Mouse (Mus musculus): ENCODE results near the gene Dennd1a. TPM values are rescaled to one million over a fixed set of nuclear protein-coding genes. Genes with fewer than 3 reads are reported as not detected.

Gene Dennd1a
- polyA plus RNA-seq, 1 experiment from 2014 or later: 24.9 TPM

- H3K27ac ChIP-seq: no peak overlapping the region
- H3K4me3 ChIP-seq (replicated peaks): no peak overlapping the region
- no peaks in the 10 kb centered on the region for H3K9me3 ChIP-seq
- no peak overlapping the region for H3K4me2 ChIP-seq
- no peak for ATAC-seq (ENCODE audit: insufficient number of reproducible peaks, insufficient read depth, low FRiP score, low TSS enrichment, low read depth)
- H3K4me1 ChIP-seq (replicated peaks): peaks cover 25% of the 10 kb centered on the region
- no peaks in the 10 kb centered on the region for H3K27me3 ChIP-seq
- 59% methylated on average over 3 of the region's 3 CpGs for WGBS
- no peaks in the 10 kb centered on the region for H3K36me3 ChIP-seq
- no peak overlapping the region for H3K9ac ChIP-seq (replicated peaks)
Measured at GRCm38 (mm10) chr2:38139536-38139935, 147.7 kb downstream of the Dennd1a start.

GRCm38 (mm10) chr2:38137086-38137485 is 150.1 kb downstream of the Dennd1a start:
- Histone ChIP-seq H3K27me3 (no peaks in the 10 kb centered on the region), H3K9ac (replicated peaks) (no peak overlapping the region), H3K27ac (no peak overlapping the region), H3K36me3 (no peaks in the 10 kb centered on the region), H3K4me2 (no peak overlapping the region), H3K4me3 (replicated peaks) (no peak overlapping the region), H3K4me1 (replicated peaks) (peaks cover 9% of the 10 kb centered on the region), H3K9me3 (no peaks in the 10 kb centered on the region)
- no peak for ATAC-seq (ENCODE audit: insufficient number of reproducible peaks, insufficient read depth, low FRiP score, low TSS enrichment, low read depth)
- WGBS: 15% methylated on average over 5 of the region's 5 CpGs

DNA sequence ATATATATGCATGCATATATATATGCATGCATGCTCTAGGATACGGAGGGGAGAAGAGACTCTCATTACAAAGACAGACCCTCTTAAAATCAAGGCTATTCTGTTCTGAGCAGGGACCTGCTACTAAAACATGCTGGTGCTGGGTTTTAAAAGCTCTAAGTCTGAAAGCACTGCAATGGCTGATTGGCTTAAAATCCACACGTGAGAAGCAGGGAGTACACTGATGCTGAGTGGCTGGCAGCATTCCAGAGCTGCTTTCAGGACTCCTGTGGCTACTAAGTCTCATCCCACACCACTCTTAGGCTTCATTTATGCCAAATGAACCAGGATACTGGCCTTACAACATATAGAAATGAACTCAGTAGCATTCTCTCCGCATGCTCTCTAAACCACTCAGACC is 151.8 kb downstream of the Dennd1a start:
- ATAC-seq (ENCODE audit: insufficient number of reproducible peaks, insufficient read depth, low FRiP score, low TSS enrichment, low read depth): no peak
- Histone ChIP-seq H3K27me3 (no peaks in the 10 kb centered on the region), H3K9ac (replicated peaks) (no peak overlapping the region), H3K4me3 (replicated peaks) (no peak overlapping the region), H3K27ac (no peak overlapping the region), H3K4me2 (no peak overlapping the region), H3K36me3 (no peaks in the 10 kb centered on the region), H3K4me1 (replicated peaks) (peaks cover 8% of the 10 kb centered on the region), H3K9me3 (no peaks in the 10 kb centered on the region)
- 58% methylated on average over 3 of the region's 3 CpGs for WGBS

DNA sequence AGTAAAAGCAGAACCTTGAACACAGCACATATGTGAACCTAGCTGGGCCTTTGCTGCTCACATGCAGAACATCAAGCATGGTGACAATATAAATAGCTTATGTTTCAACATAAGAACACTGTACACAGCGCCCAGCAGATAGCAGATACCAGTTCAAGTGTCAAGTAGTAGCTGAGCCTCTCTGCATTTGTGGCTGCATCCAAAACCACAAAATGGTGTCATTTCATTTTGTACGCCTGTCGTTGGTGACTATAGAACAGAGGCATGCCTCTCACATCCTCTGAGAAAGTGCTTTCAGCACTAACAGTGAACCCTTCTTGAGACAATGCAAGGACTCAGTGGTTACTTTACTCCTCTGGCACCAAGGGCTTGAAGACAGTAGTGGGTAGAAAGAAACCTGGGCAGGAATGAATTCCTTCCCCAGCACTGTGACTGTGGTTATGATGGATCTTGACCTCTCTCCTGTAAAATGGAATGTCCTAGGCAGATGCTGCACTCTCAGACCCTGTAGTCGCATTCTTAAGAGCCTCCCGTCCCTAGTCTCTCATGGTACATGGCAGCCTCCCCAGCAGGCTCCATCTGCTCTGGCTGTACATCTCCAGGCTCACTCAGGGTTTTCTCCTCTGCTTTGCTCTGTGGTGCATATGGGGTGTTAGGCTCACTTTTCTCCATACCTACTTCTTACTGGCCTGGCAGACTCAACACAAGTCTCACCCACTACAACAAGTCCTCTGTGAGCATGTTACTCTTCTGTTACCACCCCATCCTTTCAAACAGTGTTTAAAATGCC is 154.0 kb downstream of the Dennd1a start:
- Histone ChIP-seq H3K27me3 (no peaks in the 10 kb centered on the region), H3K9ac (replicated peaks) (no peak overlapping the region), H3K4me3 (replicated peaks) (no peak overlapping the region), H3K9me3 (no peaks in the 10 kb centered on the region), H3K4me2 (no peak overlapping the region), H3K36me3 (no peaks in the 10 kb centered on the region), H3K27ac (no peak overlapping the region), H3K4me1 (replicated peaks) (peaks cover 13% of the 10 kb centered on the region)
- no peak for ATAC-seq (ENCODE audit: insufficient number of reproducible peaks, insufficient read depth, low FRiP score, low TSS enrichment, low read depth)
- 86% methylated on average over 5 of the region's 5 CpGs for WGBS

DNA sequence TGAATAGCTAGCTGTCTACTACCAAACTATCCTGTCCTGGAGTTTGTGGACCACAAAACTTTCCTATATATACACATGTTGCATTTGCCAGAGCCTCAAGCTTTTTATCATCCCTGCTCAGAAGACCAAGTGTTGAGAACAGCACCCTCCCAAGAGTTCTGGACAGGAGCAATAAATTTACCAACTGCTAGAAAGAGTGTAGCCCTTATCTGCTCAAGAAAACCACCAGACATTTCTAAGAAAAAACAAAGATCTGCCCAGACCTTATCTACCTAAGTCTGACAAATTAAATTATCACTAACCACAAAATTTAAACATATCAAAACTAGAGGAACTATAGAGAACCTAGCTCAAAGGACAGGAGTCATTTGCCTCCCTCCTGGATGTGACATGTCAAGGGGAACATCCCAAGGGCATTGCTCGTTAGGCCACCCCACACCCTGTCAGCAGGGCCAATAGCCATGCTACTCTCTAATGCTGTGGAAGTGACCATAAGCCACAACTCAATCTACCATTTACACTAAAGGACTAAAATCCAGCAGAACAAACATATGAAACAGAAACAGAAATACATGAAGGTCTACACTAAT is 154.9 kb downstream of the Dennd1a start:
- H3K27me3 ChIP-seq: no peaks in the 10 kb centered on the region
- H3K9ac ChIP-seq (replicated peaks): no peak overlapping the region
- H3K4me3 ChIP-seq (replicated peaks): no peak overlapping the region
- no peaks in the 10 kb centered on the region for H3K36me3 ChIP-seq
- no peak overlapping the region for H3K27ac ChIP-seq
- peaks cover 15% of the 10 kb centered on the region for H3K4me1 ChIP-seq (replicated peaks)
- H3K9me3 ChIP-seq: no peaks in the 10 kb centered on the region
- H3K4me2 ChIP-seq: no peak overlapping the region
- no peak for ATAC-seq (ENCODE audit: insufficient number of reproducible peaks, insufficient read depth, low FRiP score, low TSS enrichment, low read depth)
- 74% methylated on average over 1 of the region's 1 CpGs for WGBS

DNA sequence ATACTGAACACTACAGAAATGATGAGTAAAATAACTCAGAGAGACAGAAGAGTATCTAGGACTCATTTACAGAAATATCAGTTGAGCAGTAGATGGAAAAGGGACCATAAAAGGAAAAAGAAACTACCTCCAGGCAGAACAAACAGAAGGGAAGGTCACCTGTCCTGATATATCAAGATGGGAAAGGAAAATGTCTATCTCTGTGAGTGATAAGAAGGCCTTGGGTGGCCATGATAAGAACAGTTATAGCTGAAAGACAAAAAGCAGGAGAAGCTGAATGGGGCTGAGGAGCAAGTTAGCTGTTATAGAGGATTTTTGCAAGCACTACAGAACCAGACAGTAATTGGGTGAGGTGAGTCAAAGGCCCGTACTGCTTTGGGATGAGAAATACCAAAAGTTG is 155.7 kb downstream of the Dennd1a start:
- H3K4me3 ChIP-seq (replicated peaks): no peak overlapping the region
- no peak for ATAC-seq (ENCODE audit: insufficient number of reproducible peaks, insufficient read depth, low FRiP score, low TSS enrichment, low read depth)
- H3K9me3 ChIP-seq: no peaks in the 10 kb centered on the region
- no peak overlapping the region for H3K9ac ChIP-seq (replicated peaks)
- H3K27me3 ChIP-seq: no peaks in the 10 kb centered on the region
- H3K36me3 ChIP-seq: no peaks in the 10 kb centered on the region
- peaks cover 11% of the 10 kb centered on the region for H3K4me1 ChIP-seq (replicated peaks)
- no peak overlapping the region for H3K27ac ChIP-seq
- 87% methylated on average over 1 of the region's 1 CpGs for WGBS
- H3K4me2 ChIP-seq: no peak overlapping the region

DNA sequence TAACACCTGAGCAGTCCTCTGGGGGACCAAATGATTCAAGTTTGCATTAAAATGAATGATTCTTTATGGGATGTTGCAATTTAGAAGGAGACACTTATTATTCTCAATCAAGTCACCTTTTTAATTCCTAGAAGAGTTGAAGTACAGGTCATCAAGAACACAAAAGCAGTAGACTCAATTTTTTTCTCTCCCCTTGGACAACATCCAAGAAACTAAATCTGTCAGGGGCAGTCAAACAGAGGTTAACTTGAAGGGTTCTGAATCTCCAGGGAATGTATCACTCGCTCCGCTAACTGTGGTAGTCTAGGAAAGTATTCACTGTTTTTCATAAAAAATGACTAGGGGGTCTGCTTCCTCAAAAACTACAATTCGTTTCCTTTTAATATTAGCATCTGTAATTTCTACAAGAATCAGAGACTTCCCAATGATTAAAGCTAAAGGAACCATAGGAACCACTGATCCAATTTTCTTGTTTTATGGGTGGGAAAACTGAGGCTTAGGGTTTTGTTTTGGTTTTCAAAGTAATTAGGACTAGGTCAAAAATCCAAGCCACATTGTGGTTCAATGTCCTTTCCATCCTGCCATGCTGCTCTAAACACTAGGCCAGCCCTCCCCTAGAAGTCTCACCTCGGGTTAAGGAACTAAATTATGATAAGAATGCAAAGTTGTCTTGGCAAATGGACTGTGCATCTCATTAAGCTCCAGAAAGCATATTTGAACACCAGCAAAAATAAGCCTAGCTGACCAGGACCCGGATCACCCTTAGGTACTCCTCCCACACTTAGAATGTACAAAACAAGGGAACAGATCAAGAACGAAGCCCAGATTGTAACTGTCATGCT is 157.0 kb downstream of the Dennd1a start:
- no peak overlapping the region for H3K9ac ChIP-seq (replicated peaks)
- H3K27me3 ChIP-seq: no peaks in the 10 kb centered on the region
- no peaks in the 10 kb centered on the region for H3K9me3 ChIP-seq
- ATAC-seq (ENCODE audit: insufficient number of reproducible peaks, insufficient read depth, low FRiP score, low TSS enrichment, low read depth): no peak
- peaks cover 15% of the 10 kb centered on the region for H3K4me1 ChIP-seq (replicated peaks)
- no peak overlapping the region for H3K27ac ChIP-seq
- 63% methylated on average over 6 of the region's 6 CpGs for WGBS
- H3K4me3 ChIP-seq (replicated peaks): no peak overlapping the region
- no peaks in the 10 kb centered on the region for H3K36me3 ChIP-seq
- H3K4me2 ChIP-seq: no peak overlapping the region

- no peaks in the 10 kb centered on the region for H3K9me3 ChIP-seq
- WGBS: 70% methylated on average over 3 of the region's 3 CpGs
- no peaks in the 10 kb centered on the region for H3K27me3 ChIP-seq
- H3K4me3 ChIP-seq (replicated peaks): no peak overlapping the region
- peaks cover 15% of the 10 kb centered on the region for H3K4me1 ChIP-seq (replicated peaks)
- peaks cover 5% of the 10 kb centered on the region for H3K36me3 ChIP-seq
- no peak overlapping the region for H3K4me2 ChIP-seq
- no peak overlapping the region for H3K9ac ChIP-seq (replicated peaks)
- H3K27ac ChIP-seq: no peak overlapping the region
- no peak for ATAC-seq (ENCODE audit: insufficient number of reproducible peaks, insufficient read depth, low FRiP score, low TSS enrichment, low read depth)
Measured at GRCm38 (mm10) chr2:38126383-38126732, 160.8 kb downstream of the Dennd1a start.

- Histone ChIP-seq H3K36me3 (peaks cover 5% of the 10 kb centered on the region), H3K4me2 (no peak overlapping the region), H3K9me3 (no peaks in the 10 kb centered on the region), H3K27me3 (no peaks in the 10 kb centered on the region), H3K4me1 (replicated peaks) (peaks cover 15% of the 10 kb centered on the region), H3K27ac (no peak overlapping the region), H3K9ac (replicated peaks) (no peak overlapping the region), H3K4me3 (replicated peaks) (no peak overlapping the region)
- ATAC-seq (ENCODE audit: insufficient number of reproducible peaks, insufficient read depth, low FRiP score, low TSS enrichment, low read depth): no peak
- WGBS: 61% methylated on average over 5 of the region's 5 CpGs
Measured at GRCm38 (mm10) chr2:38125671-38126382, 161.4 kb downstream of the Dennd1a start.

- Histone ChIP-seq H3K4me1 (replicated peaks) (peaks cover 12% of the 10 kb centered on the region), H3K4me2 (no peak overlapping the region), H3K4me3 (replicated peaks) (no peak overlapping the region), H3K9ac (replicated peaks) (no peak overlapping the region), H3K36me3 (peaks cover 5% of the 10 kb centered on the region), H3K27ac (no peak overlapping the region), H3K9me3 (no peaks in the 10 kb centered on the region), H3K27me3 (no peaks in the 10 kb centered on the region)
- ATAC-seq (ENCODE audit: insufficient number of reproducible peaks, insufficient read depth, low FRiP score, low TSS enrichment, low read depth): no peak
- 91% methylated on average over 1 of the region's 1 CpGs for WGBS
Measured at GRCm38 (mm10) chr2:38124727-38125126, 162.5 kb downstream of the Dennd1a start.

DNA sequence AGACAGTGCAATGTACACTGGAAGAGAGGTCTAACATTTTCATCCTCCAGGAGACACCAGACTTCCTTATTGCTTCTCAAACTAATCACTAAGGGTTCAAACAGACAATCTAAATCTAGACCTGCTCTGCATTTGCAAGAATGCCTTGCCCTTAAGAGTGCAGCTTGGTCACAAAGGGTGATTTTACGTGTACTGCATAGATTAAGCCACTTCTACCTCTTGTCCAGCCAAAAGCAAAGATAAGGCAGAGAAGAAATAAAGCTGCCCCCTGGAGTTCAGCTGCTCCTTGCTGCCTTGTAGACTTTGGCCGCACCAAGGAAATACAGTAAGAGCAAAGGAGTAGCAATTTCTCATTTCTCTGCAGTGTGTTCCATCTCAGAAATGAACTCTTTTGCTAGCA is 172.2 kb downstream of the Dennd1a start:
- no peak overlapping the region for H3K4me2 ChIP-seq
- 79% methylated on average over 2 of the region's 2 CpGs for WGBS
- no peak overlapping the region for H3K27ac ChIP-seq
- H3K4me3 ChIP-seq (replicated peaks): no peak overlapping the region
- no peak overlapping the region for H3K9ac ChIP-seq (replicated peaks)
- H3K36me3 ChIP-seq: no peaks in the 10 kb centered on the region
- no peaks in the 10 kb centered on the region for H3K27me3 ChIP-seq
- peaks cover 29% of the 10 kb centered on the region for H3K4me1 ChIP-seq (replicated peaks)
- no peak for ATAC-seq (ENCODE audit: insufficient number of reproducible peaks, insufficient read depth, low FRiP score, low TSS enrichment, low read depth)
- no peaks in the 10 kb centered on the region for H3K9me3 ChIP-seq

Measured in limb, embryonic 12.5 days (tissue).